In genomic region chr9:64281105-64281780, GRCm38 (mm10) we compare ENCODE assay signal across 8 mouse cellular contexts. TPM values are rescaled to one million over a fixed set of nuclear protein-coding genes. Genes with fewer than 3 reads are reported as not detected.
DNase-seq lines count a peak whose midpoint lies in the region; ATAC-seq lines count a peak whose summit lies in the region.

TSS of gene Tipin (plus strand) at chr9:64281581.

- peak; percentile 95 to 99 for DNase-seq in adrenal gland, adult (ENCODE audit: inconsistent age in 2 of 2, low spot score in 1 of 2)
- peak; percentile 97 for DNase-seq in embryo, embryonic 10.5 days (ENCODE audit: low spot score)
- peak; percentile 95 for DNase-seq in gastrocnemius, postnatal 14 days
- peak; percentile 91 to 95 for DNase-seq in left cerebral cortex, postnatal 10 days (ENCODE audit: extremely low spot score in 1 of 2, low spot score in 2 of 2)
- DNase-seq in right cerebral cortex, postnatal 25 days = peak; percentile 93
- DNase-seq in urinary bladder, postnatal 4 days (ENCODE audit: low spot score in 2 of 2) = peak; percentile 93 to 95

- intact Hi-C loops in gastrocnemius, postnatal 14 days (cut with DNase I; ENCODE audit: low total_unique reads) = no loop called here
- intact Hi-C loops in left cerebral cortex, postnatal 10 days (cut with DNase I) = loop anchor here (2.0 kb wide), 1 partner anchor 680 kb away; the partner anchor contains the start of gene Ints14

- ATAC-seq in inflammation-experienced regulatory T-cells, adult 6 months = peak; percentile 96
- ATAC-seq in megakaryocyte-erythroid progenitor cell, adult 5-6 weeks (replicated peaks; ENCODE audit: low FRiP score, low TSS enrichment, poor library complexity, severe bottlenecking) = peak; percentile 96

RNA-seq across cellular contexts. Expression of gene Tipin, which starts in this region (rescaled TPM):
- total RNA-seq in gastrocnemius, postnatal 14 days (2021) = 10 to 100 TPM; 12.3 to 17.6 TPM
- polyA plus RNA-seq in inflammation-experienced regulatory T-cells, adult 6 months (2017; shearing (Covaris generic)) = 100 to 1,000 TPM in 1 of 3 experiments, 10 to 100 TPM in 2; 52.8 to 148 (median 66.4) TPM
- 10 to 100 TPM; 18.0 to 19.4 TPM for total RNA-seq in left cerebral cortex, postnatal 10 days (2021)
- 229 and 292 TPM in 2 replicates for total RNA-seq in megakaryocyte-erythroid progenitor cell, adult 5-6 weeks (2014; fragmentation: Nextera tagmentation)
- total RNA-seq in megakaryocyte-erythroid progenitor cell, adult 5-6 weeks (2017) = 334 and 389 TPM in 2 replicates

Comparison
In these comparisons a context has a peak if more than half of its experiments do, and no peak if none do; other contexts are left out.
1. Peak in every context shown above with its lines: DNase-seq and ATAC-seq.
2. RNA of gene Tipin (total RNA-seq): 229 to 389 TPM in megakaryocyte-erythroid progenitor cell, adult 5-6 weeks; 18.0 to 19.4 TPM in left cerebral cortex, postnatal 10 days and 12.3 to 17.6 TPM in gastrocnemius, postnatal 14 days; every median in the first group is over 10 times any median in the second.